Mouse (Mus musculus) limb, embryonic 15.5 days (tissue): ENCODE data around the gene Rbl1. TPM values are rescaled to one million over a fixed set of nuclear protein-coding genes. Genes with fewer than 3 reads are reported as not detected.

ENCODE experiments used
- ATAC-seq: fragments of 200-750 bp; cut with Nextera tagmentation; 2 replicates; pipeline ENCODE4 v1.8.0; 2017; ENCODE audit warnings: low read depth, moderate TSS enrichment; ENCODE audit not compliant: insufficient number of reproducible peaks, low FRiP score, low TSS enrichment
- H3K27ac ChIP-seq: fragments of 300-500 bp; sonication (generic); 2 replicates; pipeline ENCODE4 v1.5.1; 2015; ENCODE audit warnings: moderate library complexity, mild to moderate bottlenecking, inconsistent platforms
- H3K27me3 ChIP-seq: fragments of 300-500 bp; sonication (generic); 2 replicates; pipeline ENCODE4 v1.6.1; 2015; ENCODE audit warnings: inconsistent platforms
- H3K36me3 ChIP-seq: fragments of 300-500 bp; sonication (generic); 2 replicates; pipeline ENCODE4 v1.6.1; 2015; ENCODE audit warnings: inconsistent platforms
- H3K4me1 ChIP-seq: fragments of 300-500 bp; sonication (generic); 2 replicates; pipeline ENCODE4 v1.6.1; 2015; ENCODE audit warnings: inconsistent platforms
- H3K4me2 ChIP-seq: fragments of 300-500 bp; sonication (generic); 2 replicates; pipeline ENCODE4 v1.6.1; 2015; ENCODE audit warnings: mild to moderate bottlenecking, inconsistent platforms
- H3K4me3 ChIP-seq: fragments of 300-500 bp; sonication (generic); 2 replicates; pipeline ENCODE4 v1.5.1; 2015; ENCODE audit warnings: mild to moderate bottlenecking, inconsistent platforms
- H3K9ac ChIP-seq: fragments of 300-500 bp; sonication (generic); 2 replicates; pipeline ENCODE4 v1.6.1; 2015; ENCODE audit warnings: inconsistent platforms
- H3K9me3 ChIP-seq: fragments of 300-500 bp; sonication (generic); 2 replicates; pipeline ENCODE4 v1.6.1; 2016; ENCODE audit warnings: inconsistent platforms
- WGBS: fragments of 180-500 bp; shearing (Covaris S2); methylation state at CpG from one replicate; pipeline ENCODE4 v1.1.7; 2015; 5-methylcytosine and 5-hydroxymethylcytosine counted together
- polyA plus RNA-seq: library from polyadenylated mRNA; unstranded; fragments of >200 nt; fragmentation: Nextera tagmentation; extraction: Ambion mirVana; gene quantifications from 2 replicates; pipeline ENCODE4 v1.2.1, GENCODE M21; 2015

Gene Rbl1
- polyA plus RNA-seq, 1 experiment from 2014 or later: 18.0 TPM

DNA sequence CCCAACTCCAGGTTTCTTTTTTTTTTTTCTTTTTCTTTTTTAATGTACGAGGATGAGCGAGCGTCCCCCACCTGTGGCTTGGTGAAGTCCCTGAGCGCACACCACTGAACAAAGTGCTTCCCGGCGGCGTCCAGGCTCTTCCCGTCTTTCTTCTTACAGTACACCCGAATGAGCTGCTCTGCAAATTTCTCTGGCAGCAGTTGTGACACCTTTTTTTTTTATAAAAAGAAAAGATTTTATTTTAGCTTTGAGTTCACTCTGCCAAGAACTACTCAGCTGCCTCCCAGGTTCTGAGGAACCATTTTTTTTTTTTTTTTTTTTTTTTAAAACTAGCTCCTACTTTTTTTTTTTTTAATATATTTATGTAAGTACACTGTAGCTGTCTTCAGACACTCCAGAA, 102.7 kb downstream of the Rbl1 start:
- H3K4me1 ChIP-seq: no peaks in the 10 kb centered on the region
- no peak for ATAC-seq
- no peaks in the 10 kb centered on the region for H3K9me3 ChIP-seq
- no peak overlapping the region for H3K4me3 ChIP-seq
- WGBS: 98% methylated on average over 9 of the region's 9 CpGs
- no peak overlapping the region for H3K27ac ChIP-seq
- peaks cover 61% of the 10 kb centered on the region for H3K36me3 ChIP-seq
- H3K9ac ChIP-seq: no peak overlapping the region
- no peaks in the 10 kb centered on the region for H3K27me3 ChIP-seq
- H3K4me2 ChIP-seq: no peak overlapping the region

DNA sequence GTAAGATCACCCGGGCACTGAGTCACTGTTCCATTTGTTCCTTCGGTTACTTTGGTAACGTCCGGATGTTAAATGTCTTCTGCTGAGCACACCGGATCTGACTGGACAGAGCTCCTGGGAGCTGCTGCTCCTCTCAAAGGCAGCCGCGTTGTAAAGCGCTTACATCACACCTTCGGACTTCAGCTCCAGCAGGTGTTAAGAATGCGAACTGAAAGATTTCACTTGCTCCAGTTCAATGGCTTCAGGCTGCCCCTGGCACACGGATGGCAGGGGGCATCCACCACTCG, 104.1 kb downstream of the Rbl1 start:
- ATAC-seq: no peak
- no peak overlapping the region for H3K4me2 ChIP-seq
- no peak overlapping the region for H3K9ac ChIP-seq
- no peak overlapping the region for H3K27ac ChIP-seq
- WGBS: 86% methylated on average over 12 of the region's 12 CpGs
- no peak overlapping the region for H3K4me3 ChIP-seq
- no peaks in the 10 kb centered on the region for H3K4me1 ChIP-seq
- peaks cover 59% of the 10 kb centered on the region for H3K36me3 ChIP-seq
- no peaks in the 10 kb centered on the region for H3K9me3 ChIP-seq
- H3K27me3 ChIP-seq: no peaks in the 10 kb centered on the region

DNA sequence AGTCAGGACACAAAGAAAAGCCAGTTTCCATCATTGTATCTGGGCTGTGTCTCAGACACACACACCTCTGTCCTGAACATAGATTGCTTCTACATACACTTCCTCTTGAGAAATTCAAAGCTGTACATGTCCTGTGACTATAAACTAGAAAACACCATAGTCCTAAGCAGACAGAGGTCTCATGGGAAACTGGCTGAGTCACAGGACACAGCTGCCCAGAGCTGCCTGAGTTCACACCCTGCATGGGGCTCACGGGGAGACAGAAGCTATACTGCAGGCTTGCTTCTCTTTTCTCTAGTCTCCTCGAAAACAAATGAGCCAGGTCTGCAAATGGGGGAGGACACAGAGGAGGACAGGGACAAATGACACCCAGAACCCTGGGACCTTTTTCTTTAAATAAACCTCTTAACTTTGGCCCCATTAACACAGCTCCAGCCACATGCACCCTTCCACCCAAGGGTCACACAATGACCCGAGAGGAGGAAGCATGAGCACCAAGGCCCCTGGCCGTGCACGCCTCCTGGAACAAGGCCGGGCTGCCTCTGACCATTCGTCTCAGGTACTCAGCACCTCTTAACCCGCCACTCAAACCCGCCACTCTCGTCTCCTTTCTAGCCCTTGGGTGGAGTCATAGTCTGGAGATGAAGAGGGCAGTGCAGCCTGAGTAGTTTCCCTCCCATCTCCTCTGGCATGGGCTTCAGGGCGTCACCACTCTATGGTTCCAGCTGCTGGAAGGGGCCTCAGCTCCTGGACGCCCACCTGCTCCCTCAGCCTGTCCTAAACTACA, 104.6 kb downstream of the Rbl1 start:
- Histone ChIP-seq H3K9ac (no peak overlapping the region), H3K27me3 (no peaks in the 10 kb centered on the region), H3K36me3 (peaks cover 55% of the 10 kb centered on the region), H3K4me1 (no peaks in the 10 kb centered on the region), H3K4me2 (no peak overlapping the region), H3K27ac (no peak overlapping the region), H3K9me3 (no peaks in the 10 kb centered on the region), H3K4me3 (no peak overlapping the region)
- ATAC-seq: no peak
- 80% methylated on average over 12 of the region's 12 CpGs for WGBS

Other genes with a start within 250 kb of the Rbl1 start
- 52.2 and 54.0 TPM in 2 replicates for gene Ndrg3, start 212.5 kb downstream of the Rbl1 start, polyA plus RNA-seq
- gene Dsn1, start 197.4 kb downstream of the Rbl1 start, polyA plus RNA-seq: 29.5 and 31.6 TPM in 2 replicates
- 2.3 and 2.9 TPM in 2 replicates for gene Soga1, start 125.3 kb downstream of the Rbl1 start, polyA plus RNA-seq
- gene Tldc2, start 117.5 kb downstream of the Rbl1 start, polyA plus RNA-seq: not detected in 2 replicates
- gene Samhd1, start 69.3 kb downstream of the Rbl1 start, polyA plus RNA-seq: 21.4 and 24.1 TPM in 2 replicates
- 342 and 349 TPM in 2 replicates for gene Rpn2, start 74.5 kb upstream of the Rbl1 start, polyA plus RNA-seq
- 0.36 and 1.0 TPM in 2 replicates for gene Mroh8, start 75.0 kb upstream of the Rbl1 start, polyA plus RNA-seq
- not detected in 2 replicates for gene Ghrh, start 143.0 kb upstream of the Rbl1 start, polyA plus RNA-seq
- gene Manbal, start 163.1 kb upstream of the Rbl1 start, polyA plus RNA-seq: 87.6 and 87.9 TPM in 2 replicates
- 14.8 and 18.5 TPM in 2 replicates for gene Src, start 213.9 kb upstream of the Rbl1 start, polyA plus RNA-seq